Mouse (Mus musculus) ES-Bruce4 (cell line): Measurements from ENCODE around the gene Ptpn1.
A peak's percentile ranks its signal among the peaks of the same experiment; 100 is the strongest.

Source experiments
- CTCF ChIP-seq: IDR thresholded peaks from one replicate; pipeline ENCODE4 v1.8.1; 2011; ENCODE audit warnings: low read depth, low read length
- EP300 ChIP-seq: IDR thresholded peaks from 2 replicates; pipeline ENCODE4 v1.6.1; 2011; ENCODE audit warnings: low read depth, low read length; ENCODE audit not compliant: insufficient read depth

DNA sequence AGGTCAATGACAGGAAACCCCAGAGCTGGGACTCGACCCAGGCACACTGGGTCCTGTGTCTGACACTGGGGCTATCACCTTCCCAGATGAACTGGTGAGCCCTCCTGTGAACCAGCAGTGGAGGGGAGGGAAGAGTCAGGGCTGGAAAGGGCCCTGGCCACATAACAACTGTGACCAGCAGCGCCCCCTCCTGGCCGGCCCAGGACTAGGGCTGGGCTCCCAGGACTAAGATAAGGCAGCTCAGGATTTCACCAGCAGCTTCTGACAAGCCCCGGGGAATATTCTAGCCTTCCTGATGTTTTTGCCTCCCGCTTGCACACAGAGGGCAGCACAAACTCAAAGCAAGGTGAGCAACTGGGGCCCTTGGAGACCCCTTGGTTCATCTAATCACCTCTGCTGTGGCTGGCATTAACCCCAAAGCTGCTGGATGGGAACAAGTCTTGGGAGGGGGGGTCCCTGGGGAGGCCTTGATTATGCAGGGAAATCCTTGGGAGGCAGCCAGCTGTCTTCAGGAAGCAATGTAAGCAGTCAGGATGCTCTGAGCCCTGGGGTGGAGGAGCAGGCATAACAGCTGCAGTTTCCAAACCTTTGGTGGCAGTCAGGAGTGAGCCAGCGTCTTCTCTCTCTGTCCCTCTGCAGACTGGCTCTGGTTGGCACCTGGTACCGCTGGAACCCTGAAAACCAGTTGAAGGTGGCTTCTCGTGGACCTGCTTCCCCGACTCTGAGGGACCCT is 78.2 kb downstream of the Ptpn1 start, which contains the start of gene Ripor3:
- TF ChIP-seq EP300 = no peak
- TF ChIP-seq CTCF = peak; percentile 88
